In the genomic region with DNA sequence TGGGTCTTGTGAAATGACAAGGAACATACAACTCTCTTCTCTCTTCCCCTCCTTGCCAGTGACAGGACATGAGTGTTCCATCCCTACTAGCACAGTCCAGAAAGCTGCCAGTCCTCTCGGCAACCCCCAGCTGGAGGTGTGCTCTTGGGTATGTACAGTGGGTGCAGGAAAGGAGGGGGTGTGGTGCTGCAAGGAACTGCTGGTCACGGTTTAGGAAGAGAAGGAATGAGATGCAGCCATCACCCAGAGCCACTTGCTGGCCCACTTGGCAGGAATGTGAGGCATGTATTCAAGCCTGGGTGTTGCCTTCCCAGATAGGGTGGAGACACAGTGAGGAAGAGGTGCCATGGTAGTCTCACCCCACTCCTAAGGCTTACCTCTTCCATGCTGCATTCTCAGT, we compare ENCODE assay signal across 15 mouse cellular contexts. TPM values are rescaled to one million over a fixed set of nuclear protein-coding genes. Genes with fewer than 3 reads are reported as not detected.
DNase-seq lines count a peak whose midpoint lies in the region; ATAC-seq and TF ChIP-seq lines count a peak whose summit lies in the region.
"Had no signal": no experiment of that assay in that cellular context is flagged by ENCODE, and none has a peak within 500 bp of the region (broad histone marks: within the 10 kb centered on the region; RNA-seq: fewer than 3 reads in every experiment).

No protein-coding gene starts in this region.

- DNase-seq in frontal cortex, postnatal 10 days (ENCODE audit: low spot score in 2 of 2), result no peak
- DNase-seq in limb, embryonic 14.5 days (ENCODE audit: low spot score), result no peak
- no peak for DNase-seq in limb, embryonic 10.5 days (ENCODE audit: low spot score)
- peak; percentile 73 for DNase-seq in R1 (ENCODE audit: low read depth, low spot score)
- peak; percentile 19 for DNase-seq in lung, postnatal 10 days
- DNase-seq in adrenal gland, postnatal 14 days, result no peak
- DNase-seq: B cell, adult 2 months; cerebellum, adult 9-11 months; gastrocnemius, postnatal 10 days; lung, embryonic 14.5 days; midbrain, embryonic 14.5 days; spleen, adult 18-20 months; thymus, adult 2 months had no signal

- H3K4me3 ChIP-seq in limb, embryonic 14.5 days (replicated peaks; ENCODE audit: low read length), result no peak overlapping the region
- no peak overlapping the region for H3K4me3 ChIP-seq in limb, embryonic 10.5 days
- H3K4me3 ChIP-seq: hindbrain, embryonic 13.5 days had no signal

- no peaks in the 10 kb centered on the region for H3K9me3 ChIP-seq in limb, embryonic 14.5 days (ENCODE audit: control insufficient read depth, low read length)
- H3K9me3 ChIP-seq in limb, embryonic 10.5 days (replicated peaks), result no peaks in the 10 kb centered on the region
- H3K9me3 ChIP-seq: hindbrain, embryonic 13.5 days had no signal

- H3K27ac ChIP-seq in limb, embryonic 14.5 days (replicated peaks; ENCODE audit: low read depth, low read length), result peak overlapping the region; percentile 1; the same call in 1 of the 2 replicates
- no peak overlapping the region for H3K27ac ChIP-seq in limb, embryonic 10.5 days
- H3K27ac ChIP-seq: hindbrain, embryonic 13.5 days had no signal

- H3K36me3 ChIP-seq in limb, embryonic 14.5 days (ENCODE audit: control insufficient read depth, insufficient read depth, low read length), result no peaks in the 10 kb centered on the region
- no peaks in the 10 kb centered on the region for H3K36me3 ChIP-seq in limb, embryonic 10.5 days
- H3K36me3 ChIP-seq: hindbrain, embryonic 13.5 days had no signal

- no peak overlapping the region for H3K4me2 ChIP-seq in limb, embryonic 14.5 days (replicated peaks; ENCODE audit: low read depth, low read length, severe bottlenecking)
- H3K4me2 ChIP-seq: hindbrain, embryonic 13.5 days; lung, embryonic 14.5 days had no signal

- H3K4me1 ChIP-seq in limb, embryonic 14.5 days (ENCODE audit: control insufficient read depth, insufficient read depth, low read length), result 0 out of 2 replicates have a peak, but pooled peaks cover 6% of the 10 kb centered on the region
- H3K4me1 ChIP-seq in limb, embryonic 10.5 days, result no peaks in the 10 kb centered on the region
- H3K4me1 ChIP-seq: hindbrain, embryonic 13.5 days had no signal

- H3K9ac ChIP-seq in limb, embryonic 14.5 days (ENCODE audit: low read depth, low read length, severe bottlenecking), result no peak overlapping the region
- H3K9ac ChIP-seq: hindbrain, embryonic 13.5 days; lung, embryonic 14.5 days had no signal

- TF ChIP-seq POLR2A in limb, embryonic 14.5 days (IDR thresholded peaks at IDR 0.05; ENCODE audit: borderline replicate concordance, extremely low read depth, insufficient read depth, insufficient read length), result no peak

- H3K27me3 ChIP-seq in limb, embryonic 14.5 days (ENCODE audit: control insufficient read depth, insufficient read depth, low read length), result no peaks in the 10 kb centered on the region
- H3K27me3 ChIP-seq in limb, embryonic 10.5 days (ENCODE audit: low read depth, poor library complexity, severe bottlenecking), result no peaks in the 10 kb centered on the region
- H3K27me3 ChIP-seq: hindbrain, embryonic 13.5 days had no signal

- 63% methylated on average over 2 of the region's 2 CpGs for WGBS in limb, embryonic 14.5 days
- WGBS in limb, embryonic 10.5 days, result 84% methylated on average over 2 of the region's 2 CpGs

- ATAC-seq in frontal cortex, adult (ENCODE audit: low TSS enrichment), result peak; percentile 24
- no peak for ATAC-seq in limb, embryonic 14.5 days (ENCODE audit: low FRiP score, low read depth)

RNA-seq across cellular contexts. Expression of gene Cobl, which starts 40.6 kb away (rescaled TPM):
- polyA plus RNA-seq in limb, embryonic 14.5 days (2012; rRNA removed), result 20.5 and 22.2 TPM in 2 replicates
- 25.5 and 31.3 TPM in 2 replicates for polyA plus RNA-seq in limb, embryonic 14.5 days (2014; fragmentation: Nextera tagmentation; extraction: Ambion mirVana)
- polyA plus RNA-seq in limb, embryonic 10.5 days (2016; fragmentation: Nextera tagmentation; extraction: Ambion mirVana), result 0.58 and 0.64 TPM in 2 replicates
- total RNA-seq in adrenal gland, postnatal 14 days (2021), result 3.1 and 4.1 TPM in 2 replicates

Comparison
In these comparisons a context has a peak if more than half of its experiments do, and no peak if none do; other contexts are left out.
1. RNA of gene Cobl, which starts 40.6 kb away (polyA plus RNA-seq): 20.5 to 31.3 TPM in limb, embryonic 14.5 days; 0.58 to 0.64 TPM in limb, embryonic 10.5 days; every median in the first group is over 10 times any median in the second.
2. DNase-seq: peak in R1 (single experiment) and lung, postnatal 10 days (single experiment); none in frontal cortex, postnatal 10 days (0 of 2), limb, embryonic 14.5 days (single experiment), limb, embryonic 10.5 days (single experiment) and adrenal gland, postnatal 14 days (single experiment).